Mouse (Mus musculus) bone marrow macrophage, adult 2 months (primary cell): ENCODE measurements around the gene AC124108.1.

Experiments used
- CTCF ChIP-seq: IDR thresholded peaks from 2 replicates; pipeline ENCODE4 v1.5.1; 2012; ENCODE audit warnings: low read depth, mild to moderate bottlenecking, low read length, moderate library complexity
- POLR2A ChIP-seq: IDR thresholded peaks from 2 replicates; pipeline ENCODE4 v1.6.1; 2012; ENCODE audit warnings: mild to moderate bottlenecking, low read depth, low read length, borderline replicate concordance

GRCm38 (mm10) chr1:132245010-132245409 lies 53.8 kb downstream of the AC124108.1 start:
- TF ChIP-seq CTCF (no peak), POLR2A (no peak)
